Mouse (Mus musculus): ENCODE data around the gene Gm4307. TPM values are rescaled to one million over a fixed set of nuclear protein-coding genes. Genes with fewer than 3 reads are reported as not detected.
"Not testable (repeated sequence)": the region's sequence is repeated elsewhere in the genome, so short reads cannot be mapped to it uniquely, and the experiment has no call there.

Gene Gm4307
- polyA plus RNA-seq (2014; fragmentation: Nextera tagmentation; extraction: Ambion mirVana) = not detected in 2 replicates

DNA sequence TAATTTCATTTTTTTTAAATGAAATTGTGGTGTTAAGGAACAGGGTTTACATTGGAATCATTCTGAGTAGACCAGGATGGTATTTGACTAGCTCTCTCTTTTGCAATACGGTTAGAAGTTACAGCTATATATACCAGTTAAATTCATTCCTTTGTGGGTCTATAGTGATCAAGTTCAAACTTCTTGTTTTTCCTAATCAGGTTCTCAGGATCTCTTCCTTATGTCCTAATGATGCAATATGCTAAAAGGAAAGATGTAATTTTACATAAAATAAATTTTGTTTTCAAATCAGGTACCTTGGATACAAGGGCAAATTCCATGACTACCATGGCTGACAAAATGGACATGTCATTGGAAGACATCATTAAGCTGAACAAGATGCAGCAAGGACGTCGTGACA, at the start of gene Gm4307:
Gene Gm4307, plus strand, starts transcription at position 301 of the 400 bp plus-strand sequence.
- no CpG with 5 or more reads among the region's 3 CpGs for WGBS
- DNase-seq (ENCODE audit: low spot score); H3K4me2 ChIP-seq (ENCODE audit: low read length); H3K9ac ChIP-seq (ENCODE audit: low read length); H3K36me3 ChIP-seq (ENCODE audit: control insufficient read depth, insufficient read depth, low read length); ATAC-seq (replicated peaks; ENCODE audit: low FRiP score, low TSS enrichment, low read depth); H3K4me1 ChIP-seq (replicated peaks; ENCODE audit: control insufficient read depth, insufficient read depth, low read length); H3K27me3 ChIP-seq (replicated peaks; ENCODE audit: control insufficient read depth, insufficient read depth, low read length); H3K9me3 ChIP-seq (ENCODE audit: control insufficient read depth, low read length); H3K27ac ChIP-seq (ENCODE audit: low read depth); H3K4me3 ChIP-seq (ENCODE audit: low read depth, low read length): not testable (repeated sequence)

GRCm38 (mm10) chr10:100335376-100335775, 25.8 kb upstream of the Gm4307 start, which contains the start of gene Gm4301:
Gene Gm4301, plus strand, starts transcription at chr10:100335676.
- H3K4me3 ChIP-seq (ENCODE audit: low read depth, low read length); H3K4me1 ChIP-seq (replicated peaks; ENCODE audit: control insufficient read depth, insufficient read depth, low read length); H3K27me3 ChIP-seq (replicated peaks; ENCODE audit: control insufficient read depth, insufficient read depth, low read length); H3K4me2 ChIP-seq (ENCODE audit: low read length); DNase-seq (ENCODE audit: low spot score); H3K9ac ChIP-seq (ENCODE audit: low read length); H3K9me3 ChIP-seq (ENCODE audit: control insufficient read depth, low read length); H3K27ac ChIP-seq (ENCODE audit: low read depth); H3K36me3 ChIP-seq (ENCODE audit: control insufficient read depth, insufficient read depth, low read length); ATAC-seq (replicated peaks; ENCODE audit: low FRiP score, low TSS enrichment, low read depth): not testable (repeated sequence)
- no CpG with 5 or more reads among the region's 2 CpGs for WGBS

GRCm38 (mm10) chr10:100340536-100340935, 20.6 kb upstream of the Gm4307 start, which contains the start of gene Gm4302:
Gene Gm4302, plus strand, starts transcription at chr10:100340836.
- not testable (repeated sequence) for H3K27me3 ChIP-seq (replicated peaks; ENCODE audit: control insufficient read depth, insufficient read depth, low read length); H3K9me3 ChIP-seq (ENCODE audit: control insufficient read depth, low read length); ATAC-seq (replicated peaks; ENCODE audit: low FRiP score, low TSS enrichment, low read depth); H3K9ac ChIP-seq (ENCODE audit: low read length); DNase-seq (ENCODE audit: low spot score); H3K4me3 ChIP-seq (ENCODE audit: low read depth, low read length); H3K36me3 ChIP-seq (ENCODE audit: control insufficient read depth, insufficient read depth, low read length); H3K27ac ChIP-seq (ENCODE audit: low read depth); H3K4me1 ChIP-seq (replicated peaks; ENCODE audit: control insufficient read depth, insufficient read depth, low read length); H3K4me2 ChIP-seq (ENCODE audit: low read length)
- WGBS = no CpG with 5 or more reads among the region's 3 CpGs

DNA sequence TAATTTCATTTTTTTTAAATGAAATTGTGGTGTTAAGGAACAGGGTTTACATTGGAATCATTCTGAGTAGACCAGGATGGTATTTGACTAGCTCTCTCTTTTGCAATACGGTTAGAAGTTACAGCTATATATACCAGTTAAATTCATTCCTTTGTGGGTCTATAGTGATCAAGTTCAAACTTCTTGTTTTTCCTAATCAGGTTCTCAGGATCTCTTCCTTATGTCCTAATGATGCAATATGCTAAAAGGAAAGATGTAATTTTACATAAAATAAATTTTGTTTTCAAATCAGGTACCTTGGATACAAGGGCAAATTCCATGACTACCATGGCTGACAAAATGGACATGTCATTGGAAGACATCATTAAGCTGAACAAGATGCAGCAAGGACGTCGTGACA, 15.5 kb upstream of the Gm4307 start, which contains the start of gene Gm4303:
Gene Gm4303, plus strand, starts transcription at position 301 of the 400 bp plus-strand sequence.
- H3K4me3 ChIP-seq (ENCODE audit: low read depth, low read length); H3K4me2 ChIP-seq (ENCODE audit: low read length); H3K4me1 ChIP-seq (replicated peaks; ENCODE audit: control insufficient read depth, insufficient read depth, low read length); H3K27ac ChIP-seq (ENCODE audit: low read depth); ATAC-seq (replicated peaks; ENCODE audit: low FRiP score, low TSS enrichment, low read depth); H3K36me3 ChIP-seq (ENCODE audit: control insufficient read depth, insufficient read depth, low read length); DNase-seq (ENCODE audit: low spot score); H3K27me3 ChIP-seq (replicated peaks; ENCODE audit: control insufficient read depth, insufficient read depth, low read length); H3K9me3 ChIP-seq (ENCODE audit: control insufficient read depth, low read length); H3K9ac ChIP-seq (ENCODE audit: low read length): not testable (repeated sequence)
- no CpG with 5 or more reads among the region's 3 CpGs for WGBS

DNA sequence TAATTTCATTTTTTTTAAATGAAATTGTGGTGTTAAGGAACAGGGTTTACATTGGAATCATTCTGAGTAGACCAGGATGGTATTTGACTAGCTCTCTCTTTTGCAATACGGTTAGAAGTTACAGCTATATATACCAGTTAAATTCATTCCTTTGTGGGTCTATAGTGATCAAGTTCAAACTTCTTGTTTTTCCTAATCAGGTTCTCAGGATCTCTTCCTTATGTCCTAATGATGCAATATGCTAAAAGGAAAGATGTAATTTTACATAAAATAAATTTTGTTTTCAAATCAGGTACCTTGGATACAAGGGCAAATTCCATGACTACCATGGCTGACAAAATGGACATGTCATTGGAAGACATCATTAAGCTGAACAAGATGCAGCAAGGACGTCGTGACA, 10.3 kb upstream of the Gm4307 start, which contains the start of gene Gm4305:
Gene Gm4305, plus strand, starts transcription at position 301 of the 400 bp plus-strand sequence.
- not testable (repeated sequence) for H3K27ac ChIP-seq (ENCODE audit: low read depth); H3K4me1 ChIP-seq (replicated peaks; ENCODE audit: control insufficient read depth, insufficient read depth, low read length); H3K9ac ChIP-seq (ENCODE audit: low read length); H3K27me3 ChIP-seq (replicated peaks; ENCODE audit: control insufficient read depth, insufficient read depth, low read length); DNase-seq (ENCODE audit: low spot score); H3K36me3 ChIP-seq (ENCODE audit: control insufficient read depth, insufficient read depth, low read length); ATAC-seq (replicated peaks; ENCODE audit: low FRiP score, low TSS enrichment, low read depth); H3K4me3 ChIP-seq (ENCODE audit: low read depth, low read length); H3K9me3 ChIP-seq (ENCODE audit: control insufficient read depth, low read length); H3K4me2 ChIP-seq (ENCODE audit: low read length)
- WGBS = no CpG with 5 or more reads among the region's 3 CpGs

GRCm38 (mm10) chr10:100356841-100357240, 4.3 kb upstream of the Gm4307 start:
- not testable (repeated sequence) for ATAC-seq (replicated peaks; ENCODE audit: low FRiP score, low TSS enrichment, low read depth)
- 73% methylated on average over 2 of the region's 2 CpGs for WGBS

GRCm38 (mm10) chr10:100382460-100382859, 21.3 kb downstream of the Gm4307 start, which contains the start of gene Gm4312:
Gene Gm4312, minus strand, starts transcription at chr10:100382560.
- H3K4me3 ChIP-seq (ENCODE audit: low read depth, low read length); H3K9me3 ChIP-seq (ENCODE audit: control insufficient read depth, low read length); H3K27ac ChIP-seq (ENCODE audit: low read depth); H3K4me2 ChIP-seq (ENCODE audit: low read length); H3K27me3 ChIP-seq (replicated peaks; ENCODE audit: control insufficient read depth, insufficient read depth, low read length); DNase-seq (ENCODE audit: low spot score); ATAC-seq (replicated peaks; ENCODE audit: low FRiP score, low TSS enrichment, low read depth); H3K36me3 ChIP-seq (ENCODE audit: control insufficient read depth, insufficient read depth, low read length); H3K9ac ChIP-seq (ENCODE audit: low read length); H3K4me1 ChIP-seq (replicated peaks; ENCODE audit: control insufficient read depth, insufficient read depth, low read length): not testable (repeated sequence)
- WGBS = no CpG with 5 or more reads among the region's 2 CpGs

More at GRCm38 (mm10) chr10:100356841-100357240, 4.3 kb upstream of the Gm4307 start:
- not testable (repeated sequence) for DNase-seq (ENCODE audit: low spot score); H3K4me1 ChIP-seq (replicated peaks; ENCODE audit: control insufficient read depth, insufficient read depth, low read length); H3K36me3 ChIP-seq (ENCODE audit: control insufficient read depth, insufficient read depth, low read length); H3K27ac ChIP-seq (ENCODE audit: low read depth); H3K9me3 ChIP-seq (ENCODE audit: control insufficient read depth, low read length); H3K4me2 ChIP-seq (ENCODE audit: low read length); H3K27me3 ChIP-seq (replicated peaks; ENCODE audit: control insufficient read depth, insufficient read depth, low read length); H3K4me3 ChIP-seq (ENCODE audit: low read depth, low read length); H3K9ac ChIP-seq (ENCODE audit: low read length)

DNA sequence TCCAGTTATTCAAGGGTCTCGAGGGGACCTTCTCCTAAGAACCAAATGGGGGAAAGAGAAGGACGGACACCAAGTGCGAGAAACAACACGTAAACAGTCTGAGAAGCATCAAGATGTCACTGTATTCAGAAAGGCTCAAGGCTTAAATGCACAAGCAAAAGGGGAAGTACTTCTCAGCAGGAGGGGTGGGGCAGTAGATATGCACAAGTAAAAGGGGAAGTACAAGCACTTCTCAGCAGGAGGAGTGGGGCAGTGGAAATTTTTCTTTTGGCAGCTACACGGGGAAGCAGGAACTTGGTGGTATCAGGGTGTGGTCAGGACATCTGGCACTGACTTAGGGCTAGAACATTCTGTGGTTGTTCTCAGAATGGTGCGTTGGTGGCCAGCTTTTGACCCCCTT, 41.2 kb downstream of the Gm4307 start:
- H3K27ac ChIP-seq (ENCODE audit: low read depth); H3K4me2 ChIP-seq (ENCODE audit: low read length); H3K27me3 ChIP-seq (replicated peaks; ENCODE audit: control insufficient read depth, insufficient read depth, low read length); H3K9ac ChIP-seq (ENCODE audit: low read length); H3K4me1 ChIP-seq (replicated peaks; ENCODE audit: control insufficient read depth, insufficient read depth, low read length); DNase-seq (ENCODE audit: low spot score); H3K36me3 ChIP-seq (ENCODE audit: control insufficient read depth, insufficient read depth, low read length); H3K4me3 ChIP-seq (ENCODE audit: low read depth, low read length); ATAC-seq (replicated peaks; ENCODE audit: low FRiP score, low TSS enrichment, low read depth); H3K9me3 ChIP-seq (ENCODE audit: control insufficient read depth, low read length): not testable (repeated sequence)
- WGBS = 86% methylated on average over 6 of the region's 6 CpGs

Measured in intestine, embryonic 14.5 days (tissue).